Mouse (Mus musculus) hematopoietic stem cell, adult 5-6 weeks (primary cell): ENCODE measurements at regions not wholly inside any gene's neighbourhood (a gene's known extent, or its start where the extent isn't known, plus 50 kb on each side); places are given as distances from the start of the nearest gene placed in this dataset.

Source experiments
- ATAC-seq, 2 experiments: fragments of 125-278 bp in 1 of 2; replicated peaks in 1 of 2; 2 replicates each; pipeline ENCODE4 v1.8.0; 2016 to 2017; ENCODE audit warnings: inconsistent platforms in 2 of 2, mild to moderate bottlenecking in 2 of 2, moderate number of reproducible peaks in 2 of 2, low read depth in 1 of 2, moderate TSS enrichment in 1 of 2; ENCODE audit not compliant: low FRiP score in 2 of 2, poor library complexity in 2 of 2, severe bottlenecking in 2 of 2, insufficient read depth in 1 of 2, low TSS enrichment in 1 of 2

DNA sequence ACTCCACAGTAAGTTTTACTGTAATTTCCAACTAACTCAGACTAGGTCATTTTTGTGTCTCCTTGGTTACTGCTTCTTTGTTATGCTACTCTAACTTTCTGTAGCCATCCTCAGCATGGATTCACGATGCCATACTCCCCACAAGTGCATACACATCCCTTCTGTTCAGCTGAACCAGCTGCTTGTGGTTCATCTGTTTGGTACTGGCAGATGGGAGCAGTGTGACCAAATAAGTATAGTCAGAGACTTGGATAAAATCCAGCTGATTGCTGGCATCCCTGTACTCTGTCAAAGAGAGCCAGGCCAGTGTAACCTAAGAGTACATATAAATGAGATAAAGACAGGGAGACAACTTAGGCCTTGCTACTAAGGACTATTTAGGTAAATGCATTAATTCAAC, 283.7 kb upstream of the Dmac1 start:
- no peak; a peak in 1 of 4 replicates for ATAC-seq

DNA sequence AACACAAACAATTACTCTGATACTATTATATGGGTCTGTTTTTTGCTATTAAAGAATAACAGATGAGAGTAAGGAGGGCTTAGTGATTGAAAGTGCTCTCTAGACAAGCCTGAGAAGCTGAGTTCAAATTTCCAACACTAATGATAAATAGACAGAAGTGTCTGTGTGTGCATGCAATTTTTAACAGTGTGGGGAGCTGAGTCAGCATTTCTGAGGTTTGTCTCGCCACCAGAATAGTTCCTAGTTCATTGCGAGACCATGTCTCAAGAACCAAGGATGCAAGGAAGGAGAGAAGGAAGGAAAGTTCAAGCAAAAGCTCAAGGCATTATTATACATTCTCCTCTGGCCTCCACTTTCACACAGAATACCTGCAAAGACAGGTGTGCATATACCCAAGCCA, 259.7 kb upstream of the Dmac1 start:
- no peak for ATAC-seq

DNA sequence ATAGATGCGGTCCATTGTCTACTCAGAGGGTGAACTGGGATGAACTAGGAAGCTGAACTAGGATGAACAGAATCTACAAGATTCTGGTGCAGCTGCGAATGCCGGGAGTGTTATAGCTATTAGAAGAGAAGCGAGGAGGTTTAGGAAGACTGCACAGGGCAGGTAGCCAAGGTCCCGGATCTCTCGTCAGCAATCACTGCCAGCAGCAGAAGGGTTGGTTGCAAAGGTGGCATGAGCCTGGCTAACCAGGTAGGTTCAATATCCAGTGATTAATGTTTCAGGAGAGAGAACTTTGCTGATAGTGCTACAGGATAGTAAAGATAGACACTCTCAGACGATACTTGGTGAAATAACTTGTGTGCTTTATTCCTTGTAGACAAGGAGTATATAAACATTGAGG, 257.0 kb upstream of the Dmac1 start:
- ATAC-seq, result no peak

DNA sequence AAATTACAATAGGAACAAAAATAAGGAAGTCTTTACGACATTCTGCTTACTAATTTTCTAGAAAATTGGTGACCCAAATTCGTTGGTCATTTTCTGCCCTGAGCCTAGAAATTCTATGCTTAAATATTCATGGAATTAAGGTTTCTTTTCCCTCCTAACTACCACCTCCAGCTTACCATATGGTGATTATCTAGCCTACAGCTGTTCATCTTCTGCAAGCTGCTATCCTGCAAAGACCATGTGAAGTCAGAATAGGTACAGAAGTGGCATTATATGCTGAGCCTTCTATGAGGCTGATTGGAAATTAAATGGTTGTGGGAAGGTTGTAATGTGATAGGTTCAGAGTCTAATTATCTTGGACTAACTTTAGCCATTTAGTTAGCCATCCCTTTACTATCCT, 251.5 kb upstream of the Dmac1 start:
- ATAC-seq, result no peak

DNA sequence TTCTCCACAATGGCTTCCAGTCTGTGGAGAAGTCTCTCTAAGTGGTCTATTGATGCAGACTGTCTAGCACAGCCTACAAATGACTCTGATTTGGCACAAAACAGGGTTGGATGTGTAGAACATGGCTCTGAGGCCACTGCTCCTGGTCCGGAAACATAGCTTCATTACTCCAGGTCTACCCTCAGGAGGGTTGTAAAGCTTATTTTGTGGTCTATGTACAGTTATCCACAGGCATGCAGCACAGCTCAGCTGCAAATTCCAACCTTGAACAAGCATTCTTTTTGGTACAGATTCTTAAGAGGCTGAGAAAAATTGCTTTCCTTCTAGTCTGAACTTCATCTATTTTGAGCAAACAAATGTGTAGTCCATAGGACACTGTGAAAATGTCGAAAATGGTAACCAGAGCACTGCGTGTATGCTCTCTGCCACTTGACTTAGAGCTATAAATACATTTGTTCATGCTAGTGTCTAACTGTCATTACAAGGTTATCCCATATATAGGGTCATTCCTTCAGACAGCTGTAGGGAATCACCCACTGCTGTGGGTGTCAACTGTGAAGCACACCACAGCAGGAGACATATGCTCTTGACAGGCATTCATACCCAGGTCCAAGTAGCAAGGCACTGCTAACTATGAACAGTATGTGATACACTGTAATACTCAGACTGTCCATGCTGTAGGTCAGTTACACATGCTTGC, 239.5 kb upstream of the Dmac1 start:
- ATAC-seq, result no peak
